Mouse (Mus musculus) kidney, postnatal 25 days (tissue): ENCODE data around the gene Ifi214.
"Not testable (repeated sequence)": the region's sequence is repeated elsewhere in the genome, so short reads cannot be mapped to it uniquely, and the experiment has no call there.

ENCODE experiments used
- DNase-seq, 2 experiments: peaks; one replicate each; pipeline ENCODE4 v3.0.0; 2021; ENCODE audit warnings: mixed read lengths in 2 of 2

Gene Ifi214

DNA sequence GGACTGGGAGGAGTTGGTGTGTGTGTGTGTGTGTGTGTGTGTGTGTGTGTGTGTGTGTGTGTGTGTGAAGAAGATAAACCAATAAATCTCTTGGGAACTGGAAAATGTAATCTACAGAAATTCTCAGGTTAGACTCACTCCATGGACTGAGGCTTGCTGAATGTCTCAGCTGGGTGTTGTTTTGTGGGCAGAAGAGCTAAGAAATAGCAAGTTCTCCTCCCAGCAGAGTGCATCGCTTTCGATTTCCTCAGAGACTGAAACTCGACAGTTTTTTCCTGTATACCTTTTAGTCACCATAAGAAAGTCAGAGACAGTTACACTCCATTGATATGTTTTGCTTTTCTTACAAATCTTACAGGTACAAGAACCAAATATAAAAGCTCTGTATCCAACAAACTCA, at the start of gene Ifi214:
Ifi214 (minus strand) TSS at position 167 of the 400 bp plus-strand sequence.
- DNase-seq, result not testable (repeated sequence)

DNA sequence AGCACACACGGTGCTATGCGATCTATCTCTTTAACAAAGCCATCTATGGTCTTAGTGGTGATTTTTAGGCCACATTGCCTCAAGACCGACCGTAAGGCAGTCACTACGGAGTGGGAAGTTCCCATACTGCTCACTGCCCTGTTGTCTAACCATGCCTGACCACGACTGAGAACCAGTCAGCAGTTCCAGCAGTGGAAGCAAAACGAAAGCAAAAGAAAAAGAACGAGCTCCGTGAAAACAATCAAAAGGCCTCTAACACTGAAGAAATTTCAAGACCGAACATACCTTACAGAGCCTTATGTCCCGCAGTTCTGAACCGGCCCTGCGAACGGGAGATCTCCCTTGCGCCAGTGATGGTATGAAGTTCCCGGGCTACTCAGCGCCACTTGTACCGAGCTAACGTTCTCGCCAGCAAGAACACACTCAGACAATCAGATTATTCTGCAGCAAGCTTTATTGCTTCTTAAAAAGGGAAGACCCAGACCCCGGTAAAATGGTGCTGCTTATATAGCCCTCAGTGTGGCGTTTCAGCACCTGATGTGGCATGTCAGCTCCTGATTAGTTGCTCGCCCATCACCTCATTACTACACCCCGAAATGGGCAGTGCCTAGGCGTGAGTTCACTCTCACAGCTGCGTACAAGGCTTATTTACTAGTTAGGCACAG, 44.3 kb upstream of the Ifi214 start:
- DNase-seq, result no peak

DNA sequence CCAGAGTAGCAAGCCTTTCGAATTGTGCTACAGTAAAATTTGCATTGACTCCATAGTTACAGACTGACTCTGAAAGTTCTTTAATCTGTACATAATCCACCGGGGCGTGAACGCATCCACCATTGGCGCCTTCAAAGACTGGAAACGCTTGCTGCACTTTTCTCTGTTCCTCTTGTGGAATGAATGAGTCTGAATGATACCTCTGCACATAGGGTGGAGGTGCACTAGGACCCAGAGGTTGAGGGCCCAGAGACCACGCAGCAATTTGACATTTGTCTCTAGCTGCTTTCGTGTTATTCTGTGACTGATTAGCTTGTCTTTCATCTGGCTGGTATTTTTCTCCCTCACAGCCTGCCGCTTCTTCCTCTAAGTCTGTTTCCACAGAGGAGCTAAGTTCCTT, 43.3 kb upstream of the Ifi214 start:
- no peak for DNase-seq

DNA sequence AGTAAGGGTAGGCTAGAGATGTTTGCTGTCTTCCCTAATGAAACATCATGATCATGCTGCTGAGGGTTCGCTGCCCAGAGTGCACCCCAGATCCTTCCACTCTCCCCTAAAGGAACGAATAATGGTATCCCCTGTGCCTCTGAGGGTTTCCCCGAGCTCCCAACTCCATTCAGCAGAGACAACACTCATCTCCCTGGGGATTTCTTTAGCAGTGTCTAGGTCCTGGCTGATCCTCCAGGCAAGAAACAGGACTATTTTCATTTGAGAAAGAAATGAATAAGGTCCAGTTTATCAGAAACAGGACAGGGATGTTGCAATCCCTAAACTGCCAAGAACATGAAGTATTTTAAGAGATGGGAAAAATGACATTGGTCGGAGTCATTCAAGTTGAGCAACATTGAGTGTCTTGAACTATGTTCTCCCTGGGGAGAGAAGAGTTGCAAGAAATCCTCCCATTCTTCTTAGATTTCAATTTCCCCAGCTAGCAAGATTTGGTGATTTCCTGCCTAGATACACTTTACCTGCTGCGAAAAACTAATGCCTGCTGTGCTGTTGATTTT, 14.8 kb upstream of the Ifi214 start:
- not testable (repeated sequence) for DNase-seq

- not testable (repeated sequence) for DNase-seq
Measured at GRCm38 (mm10) chr1:173548798-173549197, 13.0 kb upstream of the Ifi214 start.

GRCm38 (mm10) chr1:173521452-173521851, 14.3 kb downstream of the Ifi214 start:
- no peak for DNase-seq

DNA sequence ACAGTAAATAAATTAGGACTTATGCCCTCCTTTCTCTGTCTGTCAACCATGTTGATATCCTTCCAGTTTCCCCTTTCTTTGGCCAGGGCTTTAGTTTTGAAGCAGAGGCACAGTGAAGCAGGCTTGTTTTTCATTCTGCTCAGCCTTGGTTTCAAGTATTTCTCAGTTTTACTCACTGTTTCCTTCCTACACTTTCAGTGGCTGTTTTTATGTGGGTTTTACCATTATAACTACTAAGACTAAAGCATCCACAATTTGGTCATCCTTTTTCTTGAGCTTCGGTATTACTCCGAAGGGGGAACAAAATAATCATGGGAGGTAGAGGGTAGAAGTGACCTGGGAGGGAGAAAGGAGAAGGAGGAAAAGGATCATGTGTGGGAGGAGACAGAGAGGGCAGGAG, 25.2 kb downstream of the Ifi214 start:
- DNase-seq, result not testable (repeated sequence)

DNA sequence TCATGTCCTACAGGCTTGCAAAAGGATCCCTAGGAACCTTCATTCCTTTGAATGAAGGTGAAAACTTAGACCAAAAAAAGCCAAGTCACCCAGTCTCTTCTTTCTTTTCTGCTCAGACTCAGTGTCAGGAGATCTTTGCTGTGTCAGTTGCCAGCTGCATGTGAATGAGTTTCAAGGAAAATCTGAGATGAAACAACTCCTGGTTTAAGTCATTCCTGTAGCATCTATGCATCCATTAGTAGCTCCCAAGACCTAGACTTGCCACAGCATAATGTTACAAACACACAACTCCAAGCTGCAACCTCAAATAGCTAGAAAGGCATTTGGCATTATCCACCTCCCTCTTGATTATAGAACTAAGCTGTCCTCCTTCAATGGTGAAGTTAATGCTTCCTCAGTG, 44.3 kb downstream of the Ifi214 start:
- not testable (repeated sequence) for DNase-seq

GRCm38 (mm10) chr1:173490812-173491480, 44.8 kb downstream of the Ifi214 start, which contains the start of gene Ifi206:
Gene Ifi206, minus strand, starts transcription at chr1:173491041.
- not testable (repeated sequence) for DNase-seq

DNA sequence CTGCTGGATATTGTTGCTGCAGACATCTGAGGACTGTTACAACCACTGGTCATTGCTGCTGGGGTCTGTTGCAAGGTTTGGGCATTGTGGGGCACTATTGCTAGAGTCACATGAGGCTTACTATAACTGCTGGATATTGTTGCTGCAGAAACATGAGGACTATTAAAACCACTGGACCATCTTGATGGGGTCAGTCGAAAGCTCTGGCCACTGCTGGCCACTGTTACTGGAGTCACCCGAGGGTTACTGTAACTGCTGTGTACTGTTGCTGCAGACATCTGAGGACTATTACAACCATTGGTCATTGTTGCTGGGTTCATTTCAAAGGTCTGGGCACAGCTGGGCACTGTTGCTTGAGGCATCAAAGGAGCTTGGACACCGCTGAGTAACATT, 54.6 kb downstream of the Ifi214 start:
- not testable (repeated sequence) for DNase-seq

DNA sequence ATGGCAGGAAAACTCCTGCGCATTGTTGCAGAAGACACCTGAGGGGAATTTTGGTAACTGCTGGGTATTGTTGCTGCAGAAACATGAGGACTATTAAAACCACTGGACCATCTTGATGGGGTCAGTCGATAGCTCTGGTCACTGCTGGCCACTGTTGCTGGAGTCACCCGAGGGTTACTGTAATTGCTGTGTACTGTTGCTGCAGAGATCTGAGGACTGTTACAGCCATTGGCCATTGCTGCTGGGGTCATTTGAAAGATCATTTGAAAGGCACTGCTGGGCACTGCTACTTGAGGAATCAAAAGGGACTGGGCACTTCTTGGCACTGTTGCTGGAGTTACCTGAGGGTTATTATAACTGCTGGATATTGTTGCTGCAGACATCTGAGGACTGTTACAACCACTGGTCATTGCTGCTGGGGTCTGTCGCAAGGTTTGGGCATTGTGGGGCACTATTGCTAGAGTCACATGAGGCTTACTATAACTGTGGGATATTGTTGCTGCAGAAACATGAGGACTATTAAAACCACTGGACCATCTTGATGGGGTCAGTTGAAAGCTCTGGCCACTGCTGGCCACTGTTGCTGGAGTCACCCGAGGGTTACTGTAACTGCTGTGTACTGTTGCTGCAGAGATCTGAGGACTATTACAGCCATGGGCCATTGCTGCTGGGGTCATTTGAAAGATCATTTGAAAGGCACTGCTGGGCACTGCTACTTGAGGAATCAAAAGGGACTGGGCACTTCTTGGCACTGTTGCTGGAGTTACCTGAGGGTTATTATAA, 55.2 kb downstream of the Ifi214 start:
- not testable (repeated sequence) for DNase-seq
